Mouse (Mus musculus): ENCODE measurements at regions not wholly inside any gene's neighbourhood (a gene's known extent, or its start where the extent isn't known, plus 50 kb on each side); places are given as distances from the start of the nearest gene placed in this dataset.

GRCm38 (mm10) chr3:149258826-149259225 lies 268.5 kb upstream of the Adgrl2 start:
- no peak overlapping the region for H3K27ac ChIP-seq (ENCODE audit: insufficient read depth, low read depth, low read length)
- no peaks in the 10 kb centered on the region for H3K36me3 ChIP-seq (ENCODE audit: control insufficient read depth, insufficient read depth, low read length)
- no peak for TF ChIP-seq CTCF (IDR thresholded peaks at IDR 0.05; ENCODE audit: extremely low read depth, insufficient read length, insufficient replicate concordance, low read depth, low read length)
- no peak for TF ChIP-seq POLR2A (IDR thresholded peaks at IDR 0.05; ENCODE audit: low read depth, low read length)
- 93% methylated on average over 6 of the region's 6 CpGs for WGBS
- H3K4me1 ChIP-seq (ENCODE audit: control insufficient read depth, insufficient read depth, insufficient read length, low read length) = no peaks in the 10 kb centered on the region
- H3K4me3 ChIP-seq (ENCODE audit: low read depth, low read length) = no peak overlapping the region
- no peaks in the 10 kb centered on the region for H3K27me3 ChIP-seq (ENCODE audit: control insufficient read depth, insufficient read depth, low read length)

GRCm38 (mm10) chr3:149256891-149257290 lies 266.5 kb upstream of the Adgrl2 start:
- TF ChIP-seq POLR2A (IDR thresholded peaks at IDR 0.05; ENCODE audit: low read depth, low read length) (no peak), CTCF (IDR thresholded peaks at IDR 0.05; ENCODE audit: extremely low read depth, insufficient read length, insufficient replicate concordance, low read depth, low read length) (no peak)
- no peak overlapping the region for H3K4me3 ChIP-seq (ENCODE audit: low read depth, low read length)

GRCm38 (mm10) chr3:149253080-149253479 lies 262.7 kb upstream of the Adgrl2 start:
- Histone ChIP-seq H3K27ac (ENCODE audit: insufficient read depth, low read depth, low read length) (no peak overlapping the region), H3K27me3 (ENCODE audit: control insufficient read depth, insufficient read depth, low read length) (no peaks in the 10 kb centered on the region), H3K36me3 (ENCODE audit: control insufficient read depth, insufficient read depth, low read length) (no peaks in the 10 kb centered on the region), H3K4me1 (ENCODE audit: control insufficient read depth, insufficient read depth, insufficient read length, low read length) (no peaks in the 10 kb centered on the region), H3K4me3 (ENCODE audit: low read depth, low read length) (no peak overlapping the region)
- TF ChIP-seq CTCF (IDR thresholded peaks at IDR 0.05; ENCODE audit: extremely low read depth, insufficient read length, insufficient replicate concordance, low read depth, low read length) = no peak
- TF ChIP-seq POLR2A (IDR thresholded peaks at IDR 0.05; ENCODE audit: low read depth, low read length) = no peak
- 74% methylated on average over 6 of the region's 6 CpGs for WGBS

More at GRCm38 (mm10) chr3:149256891-149257290, 266.5 kb upstream of the Adgrl2 start:
- WGBS = 56% methylated on average over 9 of the region's 9 CpGs
- Histone ChIP-seq H3K27me3 (ENCODE audit: control insufficient read depth, insufficient read depth, low read length) (no peaks in the 10 kb centered on the region), H3K4me1 (ENCODE audit: control insufficient read depth, insufficient read depth, insufficient read length, low read length) (no peaks in the 10 kb centered on the region), H3K27ac (ENCODE audit: insufficient read depth, low read depth, low read length) (no peak overlapping the region), H3K36me3 (ENCODE audit: control insufficient read depth, insufficient read depth, low read length) (no peaks in the 10 kb centered on the region)

- no peak overlapping the region for H3K4me3 ChIP-seq (ENCODE audit: low read depth, low read length)
- no peak for TF ChIP-seq CTCF (IDR thresholded peaks at IDR 0.05; ENCODE audit: extremely low read depth, insufficient read length, insufficient replicate concordance, low read depth, low read length)
- no peak for TF ChIP-seq POLR2A (IDR thresholded peaks at IDR 0.05; ENCODE audit: low read depth, low read length)
- H3K27me3 ChIP-seq (ENCODE audit: control insufficient read depth, insufficient read depth, low read length) = no peaks in the 10 kb centered on the region
- 80% methylated on average over 6 of the region's 6 CpGs for WGBS
- no peak overlapping the region for H3K27ac ChIP-seq (ENCODE audit: insufficient read depth, low read depth, low read length)
- no peaks in the 10 kb centered on the region for H3K36me3 ChIP-seq (ENCODE audit: control insufficient read depth, insufficient read depth, low read length)
- H3K4me1 ChIP-seq (ENCODE audit: control insufficient read depth, insufficient read depth, insufficient read length, low read length) = no peaks in the 10 kb centered on the region
These were observed 261.8 kb upstream of the Adgrl2 start for GRCm38 (mm10) chr3:149252144-149252543.

- H3K4me3 ChIP-seq (ENCODE audit: low read depth, low read length) = no peak overlapping the region
- H3K27ac ChIP-seq (ENCODE audit: insufficient read depth, low read depth, low read length) = no peak overlapping the region
- H3K27me3 ChIP-seq (ENCODE audit: control insufficient read depth, insufficient read depth, low read length) = no peaks in the 10 kb centered on the region
- WGBS = 43% methylated on average over 6 of the region's 6 CpGs
- H3K36me3 ChIP-seq (ENCODE audit: control insufficient read depth, insufficient read depth, low read length) = no peaks in the 10 kb centered on the region
- no peaks in the 10 kb centered on the region for H3K4me1 ChIP-seq (ENCODE audit: control insufficient read depth, insufficient read depth, insufficient read length, low read length)
- TF ChIP-seq POLR2A (IDR thresholded peaks at IDR 0.05; ENCODE audit: low read depth, low read length) (no peak), CTCF (IDR thresholded peaks at IDR 0.05; ENCODE audit: extremely low read depth, insufficient read length, insufficient replicate concordance, low read depth, low read length) (no peak)
These were observed 257.3 kb upstream of the Adgrl2 start for GRCm38 (mm10) chr3:149247626-149247987.

DNA sequence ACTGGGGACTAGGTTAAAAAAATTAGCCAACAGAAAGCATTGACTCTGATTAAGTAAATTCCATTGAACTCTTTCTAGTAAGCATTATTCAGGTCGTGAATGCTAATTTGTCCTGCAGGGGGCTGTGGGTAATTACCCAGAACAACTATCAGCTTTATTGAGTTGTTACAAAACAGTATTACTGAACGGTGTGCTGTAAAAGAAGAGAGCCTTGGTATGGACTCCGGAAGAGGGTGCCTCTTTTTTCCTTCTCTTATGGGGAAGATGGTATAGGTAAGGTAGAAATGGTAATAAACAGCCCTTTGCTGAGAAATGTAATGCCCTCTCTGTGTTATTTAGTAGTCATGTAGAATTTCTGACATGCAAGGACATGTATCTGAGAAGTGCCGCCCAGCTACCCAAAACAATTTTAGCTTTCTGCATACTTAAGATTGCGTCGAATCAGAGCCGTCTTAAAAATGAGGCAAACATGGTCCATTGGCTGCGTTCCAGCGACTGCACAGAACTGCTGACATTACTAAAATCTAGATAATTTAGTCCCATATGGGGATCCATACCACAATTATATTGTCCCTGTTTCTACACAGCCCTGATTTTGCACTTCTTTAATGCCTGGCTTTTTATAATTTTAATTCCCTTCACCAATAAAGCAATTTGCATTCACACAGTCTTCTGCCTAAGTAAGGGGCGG lies 256.7 kb upstream of the Adgrl2 start:
- H3K27me3 ChIP-seq (ENCODE audit: control insufficient read depth, insufficient read depth, low read length) = no peaks in the 10 kb centered on the region
- H3K4me3 ChIP-seq (ENCODE audit: low read depth, low read length) = no peak overlapping the region
- WGBS = 61% methylated on average over 10 of the region's 10 CpGs
- no peaks in the 10 kb centered on the region for H3K36me3 ChIP-seq (ENCODE audit: control insufficient read depth, insufficient read depth, low read length)
- H3K27ac ChIP-seq (ENCODE audit: insufficient read depth, low read depth, low read length) = no peak overlapping the region
- TF ChIP-seq POLR2A (IDR thresholded peaks at IDR 0.05; ENCODE audit: low read depth, low read length) (no peak), CTCF (IDR thresholded peaks at IDR 0.05; ENCODE audit: extremely low read depth, insufficient read length, insufficient replicate concordance, low read depth, low read length) (no peak)
- H3K4me1 ChIP-seq (ENCODE audit: control insufficient read depth, insufficient read depth, insufficient read length, low read length) = no peaks in the 10 kb centered on the region

GRCm38 (mm10) chr3:149239664-149240063 lies 249.3 kb upstream of the Adgrl2 start:
- Histone ChIP-seq H3K27me3 (ENCODE audit: control insufficient read depth, insufficient read depth, low read length) (no peaks in the 10 kb centered on the region), H3K27ac (ENCODE audit: insufficient read depth, low read depth, low read length) (no peak overlapping the region), H3K4me3 (ENCODE audit: low read depth, low read length) (no peak overlapping the region), H3K36me3 (ENCODE audit: control insufficient read depth, insufficient read depth, low read length) (no peaks in the 10 kb centered on the region), H3K4me1 (ENCODE audit: control insufficient read depth, insufficient read depth, insufficient read length, low read length) (0 out of 2 replicates have a peak, but pooled peaks cover 1% of the 10 kb centered on the region)
- TF ChIP-seq CTCF (IDR thresholded peaks at IDR 0.05; ENCODE audit: extremely low read depth, insufficient read length, insufficient replicate concordance, low read depth, low read length) (no peak), POLR2A (IDR thresholded peaks at IDR 0.05; ENCODE audit: low read depth, low read length) (no peak)
- whole genome bisulfite sequencing = 82% methylated on average over 3 of the region's 3 CpGs
